Mouse (Mus musculus): Measurements from ENCODE around the gene Cnot8. TPM values are rescaled to one million over a fixed set of nuclear protein-coding genes. Genes with fewer than 3 reads are reported as not detected.

The Cnot8 gene
- polyA plus RNA-seq, 1 experiment: 82.8 TPM

DNA sequence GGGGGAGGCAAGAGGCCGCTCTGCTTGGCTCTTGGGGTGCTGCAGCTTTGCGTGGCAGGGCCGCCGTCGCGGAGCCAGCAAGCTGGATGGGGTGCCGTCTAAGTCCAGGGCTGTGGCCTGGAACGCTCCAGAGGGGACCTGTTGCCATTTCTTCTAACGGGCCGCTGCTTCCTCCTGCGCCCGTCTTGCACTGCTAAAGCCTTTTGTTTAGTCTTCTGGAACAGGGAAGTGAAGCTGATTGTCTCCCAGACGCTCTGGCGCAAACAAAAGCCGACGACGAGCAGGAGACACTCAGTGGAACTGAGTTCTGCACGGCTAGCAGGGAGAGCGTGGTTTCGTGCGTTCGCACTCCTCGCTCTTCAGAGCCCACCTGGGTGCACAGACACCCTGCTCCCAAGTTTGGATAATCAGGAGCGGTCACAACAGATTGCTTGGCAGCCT lies 418 bp downstream of the Cnot8 start:
- no peaks in the 10 kb centered on the region for H3K27me3 ChIP-seq (ENCODE audit: control insufficient read depth, insufficient read depth, low read length)
- H3K4me3 ChIP-seq (replicated peaks; ENCODE audit: insufficient read depth, low read depth, low read length): peak overlapping the region; percentile 73
- H3K4me1 ChIP-seq (ENCODE audit: control insufficient read depth, insufficient read depth, low read length): peaks cover 5% of the 10 kb centered on the region; the same call in 1 of the 2 replicates
- WGBS: under 1% methylated on average over 24 of the region's 24 CpGs
- TF ChIP-seq CTCF (IDR thresholded peaks at IDR 0.05; ENCODE audit: borderline replicate concordance, insufficient read depth, low read depth, low read length) (no peak), POLR2A (IDR thresholded peaks at IDR 0.05; ENCODE audit: borderline replicate concordance, insufficient read depth, low read length) (no peak)
- peak overlapping the region; percentile 57 for H3K27ac ChIP-seq (ENCODE audit: insufficient read depth, low read length)
- DNase-seq: no peak

- Histone ChIP-seq H3K4me1 (ENCODE audit: control insufficient read depth, insufficient read depth, low read length) (peaks cover 5% of the 10 kb centered on the region; the same call in 1 of the 2 replicates), H3K27me3 (ENCODE audit: control insufficient read depth, insufficient read depth, low read length) (no peaks in the 10 kb centered on the region), H3K4me3 (replicated peaks; ENCODE audit: insufficient read depth, low read depth, low read length) (no peak overlapping the region), H3K27ac (ENCODE audit: insufficient read depth, low read length) (no peak overlapping the region)
- TF ChIP-seq POLR2A (IDR thresholded peaks at IDR 0.05; ENCODE audit: borderline replicate concordance, insufficient read depth, low read length): no peak
- no peak for TF ChIP-seq CTCF (IDR thresholded peaks at IDR 0.05; ENCODE audit: borderline replicate concordance, insufficient read depth, low read depth, low read length)
- 35% methylated on average over 3 of the region's 3 CpGs for WGBS
- no peak for DNase-seq
Measured at GRCm38 (mm10) chr11:58107009-58107408, 3.1 kb downstream of the Cnot8 start.

DNA sequence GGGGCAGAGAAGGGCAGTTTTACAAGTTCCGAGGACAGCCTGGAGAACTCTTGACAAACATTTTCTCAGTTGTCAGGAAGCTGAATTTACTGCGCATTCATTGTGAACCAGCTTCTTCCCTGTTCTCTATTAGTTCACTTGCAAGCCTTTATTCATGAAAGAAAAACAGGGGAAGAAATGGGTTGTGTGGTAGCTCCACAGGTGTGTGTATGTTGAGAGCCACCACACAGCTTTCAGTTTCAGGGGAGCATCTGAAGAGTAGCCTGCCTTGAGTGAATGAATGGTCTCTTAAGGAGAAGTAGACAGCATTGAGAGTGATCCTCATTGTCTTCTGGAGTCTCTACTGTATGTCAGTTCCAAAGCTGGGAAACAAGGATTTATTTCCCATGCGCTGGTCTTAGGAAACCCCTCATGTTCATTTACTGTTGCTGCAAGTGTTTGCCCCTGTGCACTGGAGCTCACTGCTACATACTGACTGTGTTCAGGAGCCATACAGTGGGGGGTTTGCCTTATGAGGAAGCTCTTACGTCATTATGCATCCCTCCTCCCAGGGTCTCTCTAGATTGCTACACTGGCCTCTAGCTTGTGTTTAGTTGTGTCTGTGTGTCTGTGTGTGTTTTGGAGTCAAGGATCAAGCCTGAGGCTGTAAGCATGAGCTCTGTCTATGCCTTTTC lies 3.8 kb downstream of the Cnot8 start:
- no peak overlapping the region for H3K27ac ChIP-seq (ENCODE audit: insufficient read depth, low read length)
- TF ChIP-seq CTCF (IDR thresholded peaks at IDR 0.05; ENCODE audit: borderline replicate concordance, insufficient read depth, low read depth, low read length) (no peak), POLR2A (IDR thresholded peaks at IDR 0.05; ENCODE audit: borderline replicate concordance, insufficient read depth, low read length) (no peak)
- no peak for DNase-seq
- WGBS: 84% methylated on average over 4 of the region's 4 CpGs
- peaks cover 5% of the 10 kb centered on the region; the same call in 1 of the 2 replicates for H3K4me1 ChIP-seq (ENCODE audit: control insufficient read depth, insufficient read depth, low read length)
- H3K27me3 ChIP-seq (ENCODE audit: control insufficient read depth, insufficient read depth, low read length): no peaks in the 10 kb centered on the region
- no peak overlapping the region for H3K4me3 ChIP-seq (replicated peaks; ENCODE audit: insufficient read depth, low read depth, low read length)

GRCm38 (mm10) chr11:58116560-58116959 lies 12.6 kb downstream of the Cnot8 start:
- Histone ChIP-seq H3K4me3 (replicated peaks; ENCODE audit: insufficient read depth, low read depth, low read length) (no peak overlapping the region), H3K4me1 (ENCODE audit: control insufficient read depth, insufficient read depth, low read length) (peaks cover 5% of the 10 kb centered on the region), H3K27ac (ENCODE audit: insufficient read depth, low read length) (no peak overlapping the region), H3K27me3 (ENCODE audit: control insufficient read depth, insufficient read depth, low read length) (no peaks in the 10 kb centered on the region)
- TF ChIP-seq CTCF (IDR thresholded peaks at IDR 0.05; ENCODE audit: borderline replicate concordance, insufficient read depth, low read depth, low read length) (no peak), POLR2A (IDR thresholded peaks at IDR 0.05; ENCODE audit: borderline replicate concordance, insufficient read depth, low read length) (no peak)
- no peak for DNase-seq
- 81% methylated on average over 1 of the region's 1 CpGs for WGBS

DNA sequence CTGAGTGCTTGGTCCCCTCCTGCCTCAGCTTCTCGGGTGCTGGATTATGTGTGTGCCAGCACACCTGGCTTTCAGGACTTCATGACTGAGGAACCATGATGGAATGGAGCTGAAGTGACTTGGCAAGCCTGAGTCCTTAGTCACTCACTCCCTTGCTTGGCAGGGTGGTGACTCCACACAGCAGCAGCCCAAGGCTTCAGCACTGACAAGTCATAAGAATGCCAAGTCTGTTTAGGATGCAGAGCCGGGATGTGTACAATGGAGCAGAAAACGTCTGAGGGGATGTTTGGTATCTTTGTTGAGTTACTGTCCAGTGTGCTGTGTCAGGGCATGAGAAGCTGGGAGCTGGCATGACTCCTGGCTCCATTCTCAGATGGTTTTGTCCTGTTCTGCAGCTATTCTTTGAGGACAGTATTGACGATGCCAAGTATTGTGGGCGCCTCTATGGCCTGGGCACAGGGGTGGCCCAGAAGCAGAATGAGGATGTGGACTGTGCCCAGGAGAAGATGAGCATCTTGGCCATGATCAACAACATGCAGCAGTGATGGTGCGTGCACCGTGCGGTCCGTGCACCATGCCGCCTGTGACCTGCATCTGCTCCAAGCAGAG lies 13.2 kb downstream of the Cnot8 start:
- Histone ChIP-seq H3K27me3 (ENCODE audit: control insufficient read depth, insufficient read depth, low read length) (no peaks in the 10 kb centered on the region), H3K4me3 (replicated peaks; ENCODE audit: insufficient read depth, low read depth, low read length) (no peak overlapping the region), H3K27ac (ENCODE audit: insufficient read depth, low read length) (no peak overlapping the region), H3K4me1 (ENCODE audit: control insufficient read depth, insufficient read depth, low read length) (peaks cover 5% of the 10 kb centered on the region)
- no peak for DNase-seq
- TF ChIP-seq POLR2A (IDR thresholded peaks at IDR 0.05; ENCODE audit: borderline replicate concordance, insufficient read depth, low read length) (no peak), CTCF (IDR thresholded peaks at IDR 0.05; ENCODE audit: borderline replicate concordance, insufficient read depth, low read depth, low read length) (no peak)
- WGBS: 31% methylated on average over 10 of the region's 10 CpGs

DNA sequence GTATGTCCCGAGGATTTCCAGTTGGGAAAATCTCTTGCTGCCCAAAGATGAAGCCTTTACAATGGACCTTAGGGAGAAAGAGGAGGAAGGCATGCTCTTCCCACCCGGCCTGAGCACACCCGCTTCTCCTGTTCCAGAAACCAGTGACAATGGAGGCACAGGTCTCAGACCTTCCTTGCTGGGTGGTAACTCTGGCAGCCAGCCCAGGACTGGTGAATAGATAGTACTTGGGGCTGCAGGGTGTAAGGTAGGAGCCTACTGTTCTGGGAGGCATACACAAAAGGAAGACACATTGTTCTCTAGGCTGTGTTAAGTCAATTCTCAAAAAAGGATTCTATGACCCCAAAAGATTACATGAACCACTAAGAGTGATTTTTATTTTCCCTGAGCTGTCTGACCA lies 16.7 kb downstream of the Cnot8 start:
- Histone ChIP-seq H3K27ac (ENCODE audit: insufficient read depth, low read length) (no peak overlapping the region), H3K4me3 (replicated peaks; ENCODE audit: insufficient read depth, low read depth, low read length) (no peak overlapping the region), H3K27me3 (ENCODE audit: control insufficient read depth, insufficient read depth, low read length) (no peaks in the 10 kb centered on the region), H3K4me1 (ENCODE audit: control insufficient read depth, insufficient read depth, low read length) (peaks cover 19% of the 10 kb centered on the region)
- no peak for TF ChIP-seq POLR2A (IDR thresholded peaks at IDR 0.05; ENCODE audit: borderline replicate concordance, insufficient read depth, low read length)
- no peak for TF ChIP-seq CTCF (IDR thresholded peaks at IDR 0.05; ENCODE audit: borderline replicate concordance, insufficient read depth, low read depth, low read length)
- no peak for DNase-seq
- 83% methylated on average over 3 of the region's 3 CpGs for WGBS

- TF ChIP-seq POLR2A (IDR thresholded peaks at IDR 0.05; ENCODE audit: borderline replicate concordance, insufficient read depth, low read length): no peak
- no peak for TF ChIP-seq CTCF (IDR thresholded peaks at IDR 0.05; ENCODE audit: borderline replicate concordance, insufficient read depth, low read depth, low read length)
- 89% methylated on average over 9 of the region's 9 CpGs for WGBS
- Histone ChIP-seq H3K27ac (ENCODE audit: insufficient read depth, low read length) (no peak overlapping the region), H3K27me3 (ENCODE audit: control insufficient read depth, insufficient read depth, low read length) (no peaks in the 10 kb centered on the region), H3K4me3 (replicated peaks; ENCODE audit: insufficient read depth, low read depth, low read length) (no peak overlapping the region), H3K4me1 (ENCODE audit: control insufficient read depth, insufficient read depth, low read length) (peaks cover 22% of the 10 kb centered on the region)
- no peak for DNase-seq
Measured at GRCm38 (mm10) chr11:58121351-58121750, 17.4 kb downstream of the Cnot8 start.

- TF ChIP-seq POLR2A (IDR thresholded peaks at IDR 0.05; ENCODE audit: borderline replicate concordance, insufficient read depth, low read length): no peak
- no peak for TF ChIP-seq CTCF (IDR thresholded peaks at IDR 0.05; ENCODE audit: borderline replicate concordance, insufficient read depth, low read depth, low read length)
- WGBS: 11% methylated on average over 2 of the region's 2 CpGs
- H3K27me3 ChIP-seq (ENCODE audit: control insufficient read depth, insufficient read depth, low read length): no peaks in the 10 kb centered on the region
Measured at GRCm38 (mm10) chr11:58123711-58124110, 19.8 kb downstream of the Cnot8 start.

More at GRCm38 (mm10) chr11:58123711-58124110, 19.8 kb downstream of the Cnot8 start:
- Histone ChIP-seq H3K4me3 (replicated peaks; ENCODE audit: insufficient read depth, low read depth, low read length) (no peak overlapping the region), H3K4me1 (ENCODE audit: control insufficient read depth, insufficient read depth, low read length) (peaks cover 18% of the 10 kb centered on the region), H3K27ac (ENCODE audit: insufficient read depth, low read length) (peak overlapping the region; percentile 82)
- DNase-seq: peak; percentile 49 to 68
